Mouse (Mus musculus) cortical plate, adult 2 months (tissue): ENCODE results near the gene Exoc4.

ENCODE experiments used
- CTCF ChIP-seq: fragments of 200-500 bp; IDR thresholded peaks from 2 replicates; pipeline ENCODE4 v1.5.1; 2011; ENCODE audit warnings: mild to moderate bottlenecking, control low read depth, low read length; ENCODE audit not compliant: insufficient read depth; ENCODE audit errors: extremely low read depth
- POLR2A ChIP-seq: fragments of 200-500 bp; IDR thresholded peaks from 2 replicates; pipeline ENCODE4 v1.6.1; 2011; ENCODE audit warnings: mild to moderate bottlenecking, low read length, control low read depth; ENCODE audit not compliant: insufficient read depth; ENCODE audit errors: extremely low read depth

GRCm38 (mm10) chr6:33804775-33805174, 555.9 kb downstream of the Exoc4 start:
- TF ChIP-seq CTCF (no peak), POLR2A (no peak)
